Mouse (Mus musculus) heart, adult 10 weeks (tissue): ENCODE results near the gene Gm21773. TPM values are rescaled to one million over a fixed set of nuclear protein-coding genes. Genes with fewer than 3 reads are reported as not detected.

Source experiments
- polyA plus RNA-seq: library from polyadenylated mRNA; stranded (reverse); fragments of 350-450 nt; fragmentation: Illumina TruSeq; extraction: RNeasy Lipid Tissue Mini Kit (QIAGEN cat#74804); gene quantifications from one replicate; pipeline ENCODE4 v1.2.3, GENCODE M21; 2014; ENCODE audit warnings: low read depth, low replicate concordance

The Gm21773 gene
- not detected for polyA plus RNA-seq

DNA sequence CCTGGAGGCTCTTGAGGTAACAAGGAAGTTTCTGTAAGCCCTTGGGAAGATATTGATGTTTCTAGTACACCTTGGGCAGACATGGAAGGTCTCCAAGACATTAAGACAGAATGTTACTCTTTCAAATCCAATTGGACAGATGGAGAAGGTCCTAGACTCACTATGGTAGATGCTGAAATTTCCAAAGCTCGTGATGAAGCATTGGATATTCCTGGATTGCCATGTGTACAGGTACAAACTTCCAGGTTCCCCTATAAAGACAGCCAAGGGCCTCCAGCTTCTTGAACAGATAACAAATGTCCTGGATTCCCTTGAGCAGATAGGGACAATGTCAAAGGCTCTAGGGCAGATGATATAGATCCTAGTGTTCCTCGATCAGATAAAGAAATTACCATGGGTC lies at the start of gene Gm21773:
Gene Gm21773 (minus strand): TSS at position 101 of the 400 bp plus-strand sequence.

